Mouse (Mus musculus): ENCODE data around the gene Golga2.

- TF ChIP-seq CTCF (IDR thresholded peaks at IDR 0.05; ENCODE audit: low read depth) (no peak), EP300 (IDR thresholded peaks at IDR 0.05; ENCODE audit: low read depth) (no peak)
These were observed 40.4 kb upstream of the Golga2 start for GRCm38 (mm10) chr2:32246741-32247140.

Data from heart, postnatal 0 days (tissue).